Mouse (Mus musculus): Measurements from ENCODE around the gene Stub1. TPM values are rescaled to one million over a fixed set of nuclear protein-coding genes. Genes with fewer than 3 reads are reported as not detected.
"Not testable (repeated sequence)": the region's sequence is repeated elsewhere in the genome, so short reads cannot be mapped to it uniquely, and the experiment has no call there.

Stub1 gene
- polyA plus RNA-seq, 1 experiment from 2014 or later = 303 TPM

DNA sequence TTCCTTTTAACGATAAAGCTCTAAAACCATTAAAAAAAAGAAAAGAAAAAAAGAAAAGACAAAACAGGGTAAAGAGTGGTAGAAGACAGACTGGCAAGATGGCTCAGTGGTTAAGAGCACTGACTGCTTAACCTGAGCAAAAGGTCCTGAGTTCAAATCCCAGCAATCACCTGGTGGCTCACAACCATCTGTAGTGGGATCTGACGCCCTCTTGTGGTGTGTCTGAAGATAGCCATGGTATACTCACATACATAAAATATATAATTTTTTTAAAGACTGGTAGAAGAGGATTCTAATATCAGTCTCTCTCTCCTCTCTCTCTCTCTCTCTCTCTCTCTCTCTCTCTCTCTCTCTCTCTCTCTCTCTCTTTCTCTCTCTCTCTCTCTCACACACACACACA, 25.8 kb downstream of the Stub1 start:
- not testable (repeated sequence) for H3K4me2 ChIP-seq; H3K27ac ChIP-seq; H3K9ac ChIP-seq; H3K9me3 ChIP-seq (replicated peaks); H3K27me3 ChIP-seq; H3K36me3 ChIP-seq (ENCODE audit: poor library complexity, severe bottlenecking); H3K4me3 ChIP-seq; ATAC-seq
- WGBS = 38% methylated on average over 2 of the region's 2 CpGs
- H3K4me1 ChIP-seq = peaks cover 46% of the 10 kb centered on the region

GRCm38 (mm10) chr17:25806507-25806906, 26.7 kb downstream of the Stub1 start:
- no peak overlapping the region for H3K27ac ChIP-seq
- no peak for ATAC-seq
- no peak overlapping the region for H3K4me2 ChIP-seq
- no peaks in the 10 kb centered on the region for H3K27me3 ChIP-seq
- peaks cover 52% of the 10 kb centered on the region for H3K4me1 ChIP-seq
- H3K4me3 ChIP-seq = no peak overlapping the region
- no peaks in the 10 kb centered on the region for H3K9me3 ChIP-seq (replicated peaks)
- 91% methylated on average over 4 of the region's 4 CpGs for WGBS
- no peaks in the 10 kb centered on the region for H3K36me3 ChIP-seq (ENCODE audit: poor library complexity, severe bottlenecking)
- no peak overlapping the region for H3K9ac ChIP-seq

DNA sequence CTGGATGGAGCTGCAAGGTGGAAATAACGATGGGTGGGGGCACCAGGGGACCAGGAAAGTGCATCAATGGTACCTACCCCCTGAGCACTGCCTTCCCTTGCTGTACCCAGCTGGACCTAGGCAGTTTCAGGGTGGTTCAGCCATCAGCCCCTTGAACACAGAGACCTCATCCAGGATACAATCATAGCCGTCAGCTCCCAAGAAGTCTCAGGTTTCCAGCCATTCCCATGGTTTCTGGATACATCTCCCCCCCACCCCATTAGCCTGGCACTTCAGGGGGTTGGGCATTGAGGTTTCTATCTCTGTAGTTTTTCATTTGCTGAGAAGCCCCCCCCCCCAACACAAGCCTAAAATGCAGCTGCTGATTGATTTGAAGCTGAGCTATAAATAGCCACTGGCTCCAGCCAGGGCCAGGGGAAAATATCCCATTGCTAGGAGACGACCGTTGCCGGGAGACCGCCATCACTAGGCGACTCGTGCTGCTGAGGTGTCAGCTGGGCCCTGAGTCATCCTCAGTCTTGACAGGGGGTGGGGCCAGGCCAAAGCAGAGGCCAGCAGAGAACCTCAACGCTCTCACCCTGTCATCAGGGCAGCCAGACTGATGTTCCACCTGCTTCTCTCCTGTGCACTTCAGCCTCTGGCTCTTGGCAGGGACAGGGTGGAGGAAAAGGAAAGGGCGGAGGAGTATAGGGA, 30.2 kb downstream of the Stub1 start:
- peak overlapping the region; percentile 14; the same call in 1 of the 2 replicates for H3K4me3 ChIP-seq
- peak overlapping the region; percentile 91 for H3K27ac ChIP-seq
- ATAC-seq = peak; percentile 93
- no peaks in the 10 kb centered on the region for H3K9me3 ChIP-seq (replicated peaks)
- 9% methylated on average over 10 of the region's 10 CpGs for WGBS
- peak overlapping the region; percentile 42 for H3K4me2 ChIP-seq
- H3K9ac ChIP-seq = peak overlapping the region; percentile 57
- H3K4me1 ChIP-seq = peaks cover 26% of the 10 kb centered on the region
- no peaks in the 10 kb centered on the region for H3K27me3 ChIP-seq
- no peaks in the 10 kb centered on the region for H3K36me3 ChIP-seq (ENCODE audit: poor library complexity, severe bottlenecking)

DNA sequence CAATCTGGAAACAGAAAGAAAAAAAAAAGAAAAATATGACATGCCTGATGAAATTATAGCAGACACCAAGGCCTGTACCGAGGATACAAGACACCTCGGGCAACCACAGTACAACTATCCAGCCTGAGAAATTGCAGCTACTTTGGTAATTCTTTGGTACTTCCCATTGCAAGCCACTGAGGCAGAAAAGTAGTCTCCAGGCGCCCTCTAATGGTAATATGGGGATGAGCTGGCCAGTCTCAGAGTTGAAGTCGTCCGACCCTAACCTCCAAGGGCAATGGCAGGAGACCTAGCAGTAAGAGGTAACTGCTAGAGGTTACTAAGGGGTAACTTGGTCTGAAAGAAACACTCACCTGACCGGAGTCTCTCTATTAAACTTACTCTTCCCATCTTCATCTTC, 32.2 kb downstream of the Stub1 start:
- Histone ChIP-seq H3K27ac (no peak overlapping the region), H3K4me2 (no peak overlapping the region), H3K9ac (no peak overlapping the region), H3K4me1 (peaks cover 40% of the 10 kb centered on the region), H3K27me3 (no peaks in the 10 kb centered on the region), H3K36me3 (ENCODE audit: poor library complexity, severe bottlenecking) (no peaks in the 10 kb centered on the region), H3K9me3 (replicated peaks) (no peaks in the 10 kb centered on the region), H3K4me3 (no peak overlapping the region)
- 8% methylated on average over 6 of the region's 6 CpGs for WGBS
- 0 out of 2 replicates have a peak, but pooled peaks have one; percentile 6 for ATAC-seq

- Histone ChIP-seq H3K9ac (peak within 1 kb of the TSS; percentile 75), H3K4me1 (peaks cover 55% of the 10 kb centered on the region), H3K27me3 (no peaks in the 10 kb centered on the region), H3K4me2 (peak within 1 kb of the TSS; percentile 94), H3K27ac (peak within 1 kb of the TSS; percentile 68), H3K36me3 (ENCODE audit: poor library complexity, severe bottlenecking) (no peaks in the 10 kb centered on the region), H3K9me3 (replicated peaks) (no peaks in the 10 kb centered on the region), H3K4me3 (peak within 1 kb of the TSS; percentile 74)
- 1% methylated on average over 32 of the region's 35 CpGs for WGBS
- ATAC-seq = peak; percentile 67
These were observed 36.2 kb downstream of the Stub1 start, which contains the start of gene Metrn for GRCm38 (mm10) chr17:25796951-25797369. Gene Metrn (minus strand): TSS chr17:25797136.

- Histone ChIP-seq H3K27ac (peak overlapping the region; percentile 68), H3K4me3 (peak overlapping the region; percentile 74), H3K9me3 (replicated peaks) (no peaks in the 10 kb centered on the region), H3K36me3 (ENCODE audit: poor library complexity, severe bottlenecking) (no peaks in the 10 kb centered on the region), H3K27me3 (no peaks in the 10 kb centered on the region), H3K9ac (peak overlapping the region; percentile 75), H3K4me2 (peak overlapping the region; percentile 94), H3K4me1 (peaks cover 61% of the 10 kb centered on the region)
- 1% methylated on average over 37 of the region's 37 CpGs for WGBS
- no peak for ATAC-seq
These were observed 36.9 kb downstream of the Stub1 start for GRCm38 (mm10) chr17:25796211-25796771.

GRCm38 (mm10) chr17:25795609-25796092, 37.6 kb downstream of the Stub1 start, which contains the start of gene AC134908.4:
Gene AC134908.4 (minus strand): TSS chr17:25795659.
- Histone ChIP-seq H3K4me3 (peak within 1 kb of the TSS; percentile 74), H3K9ac (peak within 1 kb of the TSS; percentile 75), H3K9me3 (replicated peaks) (no peaks in the 10 kb centered on the region), H3K27me3 (no peaks in the 10 kb centered on the region), H3K36me3 (ENCODE audit: poor library complexity, severe bottlenecking) (0 out of 2 replicates have a peak, but pooled peaks cover under 1% of the 10 kb centered on the region), H3K4me1 (peaks cover 67% of the 10 kb centered on the region), H3K27ac (peak within 1 kb of the TSS; percentile 94), H3K4me2 (peak within 1 kb of the TSS; percentile 94)
- no peak for ATAC-seq
- 5% methylated on average over 6 of the region's 6 CpGs for WGBS

GRCm38 (mm10) chr17:25794998-25795397, 38.2 kb downstream of the Stub1 start:
- WGBS = 50% methylated on average over 17 of the region's 17 CpGs
- no peaks in the 10 kb centered on the region for H3K27me3 ChIP-seq
- ATAC-seq = no peak
- peaks cover 70% of the 10 kb centered on the region for H3K4me1 ChIP-seq
- H3K27ac ChIP-seq = peak overlapping the region; percentile 94
- 0 out of 2 replicates have a peak, but pooled peaks cover 5% of the 10 kb centered on the region for H3K36me3 ChIP-seq (ENCODE audit: poor library complexity, severe bottlenecking)
- peak overlapping the region; percentile 75 for H3K9ac ChIP-seq
- peak overlapping the region; percentile 94 for H3K4me2 ChIP-seq
- H3K9me3 ChIP-seq (replicated peaks) = no peaks in the 10 kb centered on the region
- peak overlapping the region; percentile 74 for H3K4me3 ChIP-seq

- Histone ChIP-seq H3K27me3 (no peaks in the 10 kb centered on the region), H3K9me3 (replicated peaks) (no peaks in the 10 kb centered on the region), H3K9ac (peak overlapping the region; percentile 75), H3K36me3 (ENCODE audit: poor library complexity, severe bottlenecking) (peaks cover 12% of the 10 kb centered on the region), H3K4me2 (peak overlapping the region; percentile 94), H3K4me3 (peak overlapping the region; percentile 74; the same call in 1 of the 2 replicates), H3K27ac (peak overlapping the region; percentile 94), H3K4me1 (peaks cover 70% of the 10 kb centered on the region)
- no peak for ATAC-seq
- 7% methylated on average over 13 of the region's 13 CpGs for WGBS
These were observed 39.0 kb downstream of the Stub1 start for GRCm38 (mm10) chr17:25794197-25794596.

DNA sequence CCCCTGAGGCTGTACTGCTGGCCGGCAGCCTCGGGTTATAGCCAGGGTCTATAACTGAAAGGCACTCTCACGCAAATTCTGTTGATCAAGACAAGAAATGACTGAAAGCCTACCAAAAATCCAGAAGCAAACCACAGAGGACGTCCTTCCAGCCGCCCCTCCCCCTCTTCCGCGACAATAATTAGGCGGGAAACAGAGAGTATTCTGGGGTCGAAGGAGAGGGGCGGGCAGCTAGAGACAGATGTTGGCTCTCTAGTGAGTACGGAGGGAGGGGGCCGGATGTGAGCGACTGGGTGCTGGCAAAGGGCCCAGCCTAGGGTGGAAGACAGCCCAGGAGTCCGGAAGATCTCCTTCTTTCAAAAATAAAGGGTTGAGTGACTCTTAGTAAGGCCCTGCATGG, 40.6 kb downstream of the Stub1 start, which contains the start of gene Fam173a:
TSS of gene Fam173a (minus strand) at position 287 of the 400 bp plus-strand sequence.
- H3K27me3 ChIP-seq = no peaks in the 10 kb centered on the region
- ATAC-seq = peak; percentile 50
- H3K36me3 ChIP-seq (ENCODE audit: poor library complexity, severe bottlenecking) = peaks cover 25% of the 10 kb centered on the region
- H3K4me3 ChIP-seq = peak within 1 kb of the TSS; percentile 74
- peak within 1 kb of the TSS; percentile 94 for H3K4me2 ChIP-seq
- WGBS = 1% methylated on average over 13 of the region's 14 CpGs
- peaks cover 69% of the 10 kb centered on the region for H3K4me1 ChIP-seq
- no peaks in the 10 kb centered on the region for H3K9me3 ChIP-seq (replicated peaks)
- H3K9ac ChIP-seq = peak within 1 kb of the TSS; percentile 77
- H3K27ac ChIP-seq = peak within 1 kb of the TSS; percentile 94

DNA sequence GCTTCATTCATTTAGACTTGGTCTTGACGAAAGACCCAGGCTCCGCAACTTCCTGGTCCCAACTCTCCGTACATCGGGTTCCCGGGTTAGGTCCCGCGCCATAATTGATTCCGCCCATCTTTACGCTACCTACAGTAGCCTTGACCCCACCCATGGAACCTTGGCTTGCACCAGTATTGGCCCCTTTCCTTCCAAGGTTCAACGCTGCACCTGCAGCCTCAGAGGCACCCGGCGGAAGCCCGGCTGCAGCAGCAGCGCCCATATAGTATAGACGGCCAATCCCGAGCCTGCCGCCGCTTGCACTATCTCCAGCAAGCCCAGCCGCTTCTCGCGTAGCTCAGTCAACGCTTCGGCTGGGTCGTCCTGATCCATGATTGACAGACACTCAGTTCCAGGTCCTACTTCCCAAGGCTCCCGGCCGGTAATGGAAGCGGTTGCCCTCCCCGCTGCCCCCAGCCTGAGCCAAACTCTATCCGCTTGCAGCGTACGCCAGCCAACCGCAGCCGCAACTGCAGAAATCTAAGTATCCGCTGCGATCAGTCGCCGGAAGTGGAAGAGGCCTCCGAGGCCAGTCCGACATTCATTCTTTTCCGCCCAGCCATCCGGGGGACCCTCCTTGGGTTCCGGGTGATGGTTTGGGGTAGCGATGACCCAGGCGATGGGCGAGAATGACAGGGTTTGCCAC, 41.2 kb downstream of the Stub1 start:
- Histone ChIP-seq H3K9me3 (replicated peaks) (no peaks in the 10 kb centered on the region), H3K9ac (peak overlapping the region; percentile 77), H3K27me3 (no peaks in the 10 kb centered on the region), H3K4me3 (peak overlapping the region; percentile 64), H3K36me3 (ENCODE audit: poor library complexity, severe bottlenecking) (peaks cover 27% of the 10 kb centered on the region), H3K4me1 (peaks cover 63% of the 10 kb centered on the region), H3K4me2 (peak overlapping the region; percentile 94), H3K27ac (peak overlapping the region; percentile 94)
- ATAC-seq = peak; percentile 74
- under 1% methylated on average over 45 of the region's 45 CpGs for WGBS
